Mouse (Mus musculus) c-Kit-positive CD71-negative TER-119-negative erythroid progenitor cells, embryonic 14.5 days (primary cell): Measurements from ENCODE around the gene Zc3h7b.

Experiments used
- DNase-seq: peaks from one replicate; pipeline ENCODE4 v3.0.0-alpha.2; 2013; ENCODE audit warnings: low read depth

Zc3h7b gene

DNA sequence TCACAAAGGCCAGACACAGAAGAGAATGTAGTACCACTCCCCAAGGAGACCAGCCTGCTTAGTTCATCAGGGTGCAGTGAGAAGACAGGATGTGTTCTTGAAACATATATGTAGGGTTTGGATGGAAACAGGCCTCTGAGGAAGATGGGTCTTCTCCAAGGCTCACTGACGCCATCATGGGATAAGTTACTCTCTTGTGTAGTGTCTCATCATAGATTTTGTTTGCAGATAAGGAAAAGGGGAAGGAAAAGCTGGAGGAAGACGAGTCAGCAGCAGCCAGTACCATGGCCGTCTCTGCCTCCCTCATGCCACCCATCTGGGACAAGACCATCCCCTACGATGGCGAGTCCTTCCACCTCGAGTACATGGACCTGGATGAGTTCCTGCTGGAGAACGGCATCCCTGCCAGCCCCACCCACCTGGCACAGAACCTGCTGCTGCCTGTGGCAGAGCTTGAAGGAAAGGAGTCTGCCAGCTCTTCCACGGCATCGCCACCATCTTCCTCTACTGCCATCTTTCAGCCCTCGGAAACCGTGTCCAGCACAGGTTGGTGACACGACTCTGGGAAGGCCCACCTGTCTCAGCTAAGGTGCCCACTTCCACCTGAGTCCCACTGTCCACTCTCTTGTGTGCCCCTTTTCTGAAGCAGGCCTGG, 70.0 kb downstream of the Zc3h7b start:
- DNase-seq: no peak

- no peak for DNase-seq
Observed at GRCm38 (mm10) chr15:81818404-81818803, 73.5 kb downstream of the Zc3h7b start.

DNA sequence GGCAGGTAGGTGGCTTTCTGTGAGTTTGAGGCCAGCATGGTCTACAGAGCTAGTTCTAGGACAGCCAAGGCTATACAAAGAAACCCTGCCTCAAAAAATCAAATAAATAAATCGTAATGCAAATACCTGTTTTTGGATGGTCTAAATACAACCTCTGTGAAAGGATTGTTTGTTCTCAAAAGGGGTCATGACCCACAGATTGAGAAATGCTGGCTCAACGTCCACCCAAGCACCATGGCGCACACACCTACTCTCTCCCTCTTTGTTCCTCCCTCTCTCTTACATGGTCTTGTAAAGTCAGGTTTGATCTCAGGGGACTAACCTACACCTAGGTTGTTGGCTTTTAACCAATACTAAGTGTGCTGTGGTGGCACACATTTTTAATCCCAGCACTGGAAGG, 77.8 kb downstream of the Zc3h7b start:
- no peak for DNase-seq

GRCm38 (mm10) chr15:81824832-81825231, 80.0 kb downstream of the Zc3h7b start:
- DNase-seq: no peak

DNA sequence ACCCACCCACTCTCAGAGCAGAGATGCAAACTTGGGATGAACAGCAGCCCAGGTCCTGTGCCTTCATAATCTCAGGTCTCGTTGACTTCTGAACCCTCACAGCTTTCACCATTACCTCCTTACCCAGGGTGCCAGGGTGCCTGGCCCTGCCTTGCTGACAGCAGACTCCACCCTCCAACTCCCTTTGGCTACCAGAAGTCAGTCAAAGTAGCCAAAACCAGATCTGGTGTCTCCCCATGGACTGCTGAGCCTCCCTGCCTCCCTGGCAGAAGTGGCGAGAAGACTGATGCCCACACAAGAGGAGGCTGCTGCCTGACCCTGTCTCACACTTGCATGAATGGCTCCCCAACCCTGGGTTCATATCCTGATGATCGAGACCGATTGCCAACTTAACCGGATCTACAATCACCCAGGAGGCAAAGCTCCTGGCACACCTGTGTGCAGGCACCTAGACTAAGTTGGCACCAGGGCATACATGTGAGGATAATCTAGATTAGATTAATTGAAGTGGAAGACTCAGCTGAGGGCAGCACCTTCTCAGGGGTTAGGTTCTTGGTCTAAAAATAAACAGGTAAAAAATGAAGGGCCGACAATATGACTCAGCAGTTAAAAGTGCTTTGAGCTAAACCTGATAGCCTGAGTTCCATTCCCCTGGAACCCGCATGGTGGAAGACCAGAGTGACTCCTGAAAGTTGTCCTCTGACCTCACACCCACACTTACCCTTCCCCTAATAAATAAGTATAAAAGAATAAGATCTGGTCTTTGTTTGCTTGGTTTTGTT, 83.8 kb downstream of the Zc3h7b start:
- DNase-seq: no peak

- no peak for DNase-seq
Observed at GRCm38 (mm10) chr15:81829208-81829580, 84.3 kb downstream of the Zc3h7b start.

DNA sequence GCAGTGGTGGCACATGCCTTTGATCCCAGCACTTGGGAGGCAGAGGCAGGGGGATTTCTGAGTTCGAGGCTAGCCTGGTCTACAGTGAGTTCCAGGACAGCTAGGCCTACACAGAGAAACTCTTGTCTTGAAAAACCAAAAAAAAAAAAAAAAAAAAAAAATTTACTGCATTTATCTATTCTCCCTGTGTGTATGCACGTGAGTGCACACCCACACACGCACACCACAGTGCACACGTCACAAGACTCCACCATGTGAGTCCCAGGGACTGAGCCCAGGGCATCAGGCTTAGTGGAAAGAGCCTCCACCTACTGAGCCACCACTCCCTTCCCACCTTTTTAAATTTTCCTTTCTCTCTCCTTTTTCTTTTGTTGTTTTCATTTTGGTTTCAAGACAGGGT, 85.7 kb downstream of the Zc3h7b start:
- no peak for DNase-seq

GRCm38 (mm10) chr15:81831136-81831825, 86.4 kb downstream of the Zc3h7b start:
- peak; percentile 97 for DNase-seq

GRCm38 (mm10) chr15:81832219-81832618, 87.4 kb downstream of the Zc3h7b start:
- DNase-seq: no peak

DNA sequence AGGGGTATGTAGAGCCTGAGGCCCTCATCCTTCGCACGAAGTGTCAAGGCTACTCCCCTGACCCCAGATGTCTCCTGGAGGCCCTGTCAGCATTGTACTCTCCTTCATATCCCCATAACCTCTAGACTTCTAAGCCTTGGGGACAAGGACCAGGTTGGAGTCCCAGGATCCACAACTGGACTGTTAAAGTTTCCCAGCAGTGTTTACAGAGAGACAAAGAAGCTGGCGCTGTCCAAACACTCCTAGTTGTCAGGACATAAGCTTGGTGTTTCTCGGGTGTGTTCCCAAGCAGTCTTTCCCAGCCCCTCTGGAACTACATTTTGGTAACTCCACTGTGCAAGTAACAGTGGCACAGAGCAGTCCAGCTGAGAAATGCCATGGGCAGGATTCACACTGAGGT, 88.6 kb downstream of the Zc3h7b start:
- no peak for DNase-seq

DNA sequence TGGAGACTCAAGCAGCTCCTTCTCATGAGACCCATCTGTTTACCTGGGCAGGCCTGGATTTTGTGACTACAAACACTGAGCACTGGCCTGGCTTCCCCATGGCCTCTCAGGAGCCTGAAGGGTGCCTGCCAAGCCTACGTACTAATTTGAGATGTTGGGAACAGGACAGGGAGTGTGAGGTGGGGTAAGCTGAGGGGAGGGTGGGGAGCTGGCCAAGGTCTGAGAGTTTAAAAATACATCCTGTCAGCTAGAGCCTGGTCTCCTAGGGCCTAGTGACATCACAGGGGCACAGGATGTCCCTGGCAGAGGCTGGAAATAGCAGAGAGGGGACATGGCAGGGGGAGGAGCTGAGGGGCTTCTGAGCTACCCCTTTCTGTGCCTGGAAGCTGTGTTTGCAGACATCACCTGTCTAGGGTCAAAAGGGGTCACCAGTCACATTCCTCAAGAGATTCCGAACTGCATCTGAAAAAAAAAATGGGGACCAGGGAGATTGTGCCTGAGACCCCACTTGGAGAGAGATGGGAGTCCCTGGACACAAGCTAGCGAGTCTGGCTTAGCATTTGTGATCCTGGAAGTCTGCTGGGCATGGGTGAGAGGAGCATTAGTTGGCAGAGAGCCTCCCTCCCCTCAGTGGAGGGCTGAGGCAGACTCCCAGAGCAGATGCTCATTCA, 89.4 kb downstream of the Zc3h7b start:
- DNase-seq: no peak

GRCm38 (mm10) chr15:81835007-81835880, 90.4 kb downstream of the Zc3h7b start:
- no peak for DNase-seq

GRCm38 (mm10) chr15:81836124-81836821, 91.4 kb downstream of the Zc3h7b start:
- DNase-seq: no peak

DNA sequence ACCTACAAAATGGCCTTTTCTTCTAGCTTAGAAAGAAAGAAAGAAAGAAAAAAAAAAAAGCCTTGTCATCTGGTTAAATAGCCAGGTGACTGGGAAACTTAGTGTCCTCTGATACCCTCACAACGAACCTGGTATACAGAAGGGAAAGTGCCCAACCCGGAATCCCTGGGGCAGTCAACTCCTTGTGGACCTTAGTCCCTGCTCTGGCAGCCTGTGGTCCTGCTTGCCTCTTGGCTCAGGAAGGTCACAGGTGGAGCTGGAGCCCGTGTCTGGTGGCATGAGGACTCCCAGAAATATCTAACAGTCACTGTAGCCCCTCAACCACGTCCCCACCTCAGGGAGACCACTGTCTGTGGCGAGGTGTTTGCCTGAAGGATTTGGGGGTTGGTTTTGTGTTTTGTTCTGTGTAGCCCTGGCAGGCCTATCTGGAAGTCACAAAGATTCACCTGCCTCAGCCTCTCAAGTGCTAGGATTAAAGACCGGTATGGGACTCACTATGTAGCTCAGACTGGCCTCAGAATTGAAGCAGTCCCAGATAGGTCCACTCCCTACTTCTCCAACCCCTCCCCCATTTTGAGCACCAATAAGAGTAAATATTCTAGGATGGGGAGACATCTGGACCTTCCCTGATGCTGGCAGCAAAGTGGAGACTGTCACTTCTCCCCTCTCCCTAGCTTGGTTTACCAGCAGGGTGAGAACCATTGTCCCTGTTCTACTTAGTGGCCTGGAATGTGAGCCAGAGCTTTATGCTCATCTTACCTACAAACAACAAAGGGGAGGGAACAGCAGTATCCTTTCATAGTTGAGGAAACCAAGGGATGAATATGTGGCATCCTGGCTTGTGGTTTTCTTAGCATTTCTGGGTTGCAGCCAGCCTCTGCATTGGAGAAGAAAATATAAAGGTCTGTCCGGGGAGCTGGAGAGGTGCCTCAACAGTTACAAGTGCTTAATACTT, 92.4 kb downstream of the Zc3h7b start:
- DNase-seq: no peak

GRCm38 (mm10) chr15:81838554-81839235, 93.8 kb downstream of the Zc3h7b start:
- no peak for DNase-seq

GRCm38 (mm10) chr15:81839634-81840033, 94.8 kb downstream of the Zc3h7b start:
- DNase-seq: no peak

DNA sequence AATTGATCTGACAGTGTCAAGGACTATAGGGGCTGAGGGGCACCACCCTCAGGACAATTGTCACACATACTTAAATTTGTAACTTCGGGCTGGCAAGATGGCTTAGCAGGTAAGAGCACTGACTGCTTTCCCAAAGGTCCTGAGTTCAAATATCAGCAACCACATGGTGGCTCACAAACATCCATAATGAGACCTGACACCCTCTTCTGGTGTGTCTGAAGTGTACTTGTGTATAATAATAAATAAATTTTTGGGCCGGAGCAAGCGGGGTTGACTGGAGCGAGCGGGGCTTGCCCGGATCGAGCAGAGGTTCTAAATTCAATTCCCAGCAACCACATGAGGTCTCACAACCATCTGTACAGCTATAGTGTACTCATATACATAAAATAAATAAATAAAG, 95.4 kb downstream of the Zc3h7b start:
- no peak for DNase-seq

GRCm38 (mm10) chr15:81842275-81842674, 97.4 kb downstream of the Zc3h7b start:
- no peak for DNase-seq

DNA sequence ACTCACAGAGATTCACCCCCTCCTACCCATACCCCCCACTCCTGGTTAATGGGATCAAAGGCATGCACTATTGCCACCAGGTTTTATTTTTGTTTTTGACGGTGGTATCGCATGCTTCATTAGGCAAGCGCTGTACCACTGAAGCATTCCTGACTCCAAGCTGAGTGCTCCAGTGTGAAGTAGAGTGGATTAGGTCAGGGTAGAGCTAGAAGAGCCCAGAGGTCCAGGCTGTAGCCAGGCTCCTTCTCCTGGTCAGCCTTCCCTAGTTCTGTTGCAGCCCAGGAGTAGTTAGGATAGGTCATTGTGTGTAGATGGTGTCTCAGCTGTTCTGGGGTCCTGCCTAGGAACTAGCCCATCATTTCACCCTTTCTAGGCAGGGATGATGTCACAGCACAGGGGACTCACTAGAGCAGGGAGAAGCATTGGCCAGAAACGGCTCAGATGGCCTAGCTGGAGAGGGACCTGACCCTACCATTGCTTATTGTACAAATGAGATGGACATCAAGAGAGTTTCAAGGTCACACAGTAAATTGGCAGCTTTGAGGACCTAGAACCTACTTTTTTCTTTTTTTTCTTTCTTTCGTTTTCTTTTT, 100.3 kb downstream of the Zc3h7b start:
- DNase-seq: no peak
